Mouse (Mus musculus) kidney, postnatal 36 days (tissue): Measurements from ENCODE around the gene Stard13.
A peak's percentile ranks its signal among the peaks of the same experiment; 100 is the strongest.

ENCODE experiments used
- DNase-seq, 2 experiments: peaks; one replicate each; pipeline ENCODE4 v3.0.0; 2021 to 2022; ENCODE audit warnings: mixed read lengths in 2 of 2

The Stard13 gene

GRCm38 (mm10) chr5:151228367-151229005 is 5.2 kb downstream of the Stard13 start:
- DNase-seq, result no peak

GRCm38 (mm10) chr5:151223696-151224366 is 9.8 kb downstream of the Stard13 start:
- no peak for DNase-seq

- DNase-seq, result no peak
These were observed 10.8 kb downstream of the Stard13 start for GRCm38 (mm10) chr5:151222791-151223190.

GRCm38 (mm10) chr5:151218689-151219115 is 14.9 kb downstream of the Stard13 start:
- DNase-seq, result peak; percentile 15 to 28

GRCm38 (mm10) chr5:151213097-151213496 is 20.5 kb downstream of the Stard13 start:
- no peak for DNase-seq

- DNase-seq, result no peak
These were observed 22.8 kb downstream of the Stard13 start for GRCm38 (mm10) chr5:151210869-151211268.

DNA sequence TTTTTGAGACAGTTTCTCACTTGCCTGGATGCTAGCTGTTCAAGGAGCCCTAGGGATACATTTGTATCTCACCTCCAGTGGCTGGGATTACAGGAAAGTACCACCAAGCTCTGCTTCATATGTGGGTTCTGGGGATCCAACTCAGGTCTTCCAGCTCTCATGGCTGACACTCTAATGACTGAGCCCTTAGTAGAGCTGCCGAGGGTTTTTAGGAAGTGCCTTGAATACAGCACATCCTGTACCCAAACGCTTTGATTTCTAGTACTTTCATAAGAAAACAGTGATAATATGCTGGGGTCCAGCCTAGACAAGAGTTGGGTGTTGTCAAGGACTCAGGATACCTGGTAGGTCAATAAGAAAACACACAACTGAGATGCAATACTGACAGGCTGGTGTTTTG is 23.6 kb downstream of the Stard13 start:
- DNase-seq, result no peak

DNA sequence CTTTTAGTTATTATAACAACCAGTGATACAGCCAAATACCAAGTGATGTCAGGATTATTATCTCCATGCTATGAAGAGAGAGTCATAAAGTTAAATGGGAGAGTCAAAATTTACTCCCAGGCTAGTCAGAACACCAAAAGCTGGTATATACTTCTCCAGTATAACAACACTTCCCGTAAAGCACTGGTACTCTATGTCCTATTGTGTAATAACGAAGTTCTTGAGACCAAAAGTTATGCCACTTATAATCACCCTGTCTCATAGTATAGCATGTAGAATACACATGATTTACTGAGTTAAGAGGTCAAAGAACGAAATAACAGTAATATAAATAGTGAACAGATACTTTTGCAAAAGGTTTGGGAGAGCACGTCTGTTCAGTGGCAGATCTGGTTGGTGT is 28.6 kb downstream of the Stard13 start:
- no peak for DNase-seq

DNA sequence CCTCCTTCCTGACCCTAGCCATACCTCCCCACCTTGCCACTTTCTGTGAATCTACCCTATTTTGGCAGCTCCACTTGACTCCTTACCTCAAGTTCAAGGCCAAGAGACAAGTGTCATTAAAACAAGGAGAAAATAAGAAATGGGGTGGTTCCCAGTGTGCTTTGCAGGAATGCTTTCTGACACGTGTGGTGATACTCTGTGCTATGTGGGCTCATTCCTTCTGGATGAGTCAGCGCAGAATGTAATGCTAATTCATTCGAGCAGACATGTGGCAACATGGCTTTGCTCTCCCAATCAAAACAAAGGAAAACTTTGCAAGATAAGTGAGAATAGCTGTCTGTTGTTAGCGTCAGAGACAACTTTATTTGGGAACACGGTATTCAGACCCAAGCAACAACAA is 30.7 kb downstream of the Stard13 start:
- DNase-seq, result no peak

GRCm38 (mm10) chr5:151201220-151201619 is 32.4 kb downstream of the Stard13 start:
- DNase-seq, result no peak

GRCm38 (mm10) chr5:151199235-151199634 is 34.4 kb downstream of the Stard13 start:
- DNase-seq, result no peak

DNA sequence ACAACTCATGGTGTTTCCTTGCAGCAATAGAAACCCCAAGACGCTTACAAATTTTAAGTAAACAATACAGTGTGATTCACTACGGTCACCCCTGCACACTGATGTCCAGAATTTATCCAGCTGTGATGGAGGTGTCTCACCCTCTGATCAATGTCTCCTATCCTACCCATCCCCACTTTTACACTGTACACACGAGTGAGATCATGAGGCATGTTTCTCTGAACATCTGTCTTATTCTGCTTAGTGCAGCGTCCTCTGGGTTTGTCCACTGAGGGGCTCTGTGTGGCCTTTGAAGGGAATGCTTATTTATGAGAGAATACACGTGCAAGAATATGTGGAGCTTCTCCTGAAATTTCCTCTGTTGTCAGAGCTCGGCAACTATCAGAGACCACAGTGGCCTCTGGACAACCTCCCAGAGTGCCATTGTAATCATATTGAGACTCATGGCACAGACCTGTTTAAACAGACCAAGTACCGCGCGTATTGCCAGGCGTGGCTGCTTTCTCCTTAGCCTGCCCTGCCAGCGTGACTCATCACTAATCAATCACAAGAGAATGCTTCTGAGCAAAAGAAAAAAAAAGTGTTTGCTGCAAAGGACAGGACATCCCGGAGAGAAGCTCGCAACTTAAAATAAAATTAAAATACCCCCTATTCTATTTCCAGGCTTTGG is 36.9 kb downstream of the Stard13 start:
- DNase-seq, result no peak

GRCm38 (mm10) chr5:151193885-151194520 is 39.6 kb downstream of the Stard13 start:
- DNase-seq, result no peak

- no peak for DNase-seq
These were observed 41.4 kb downstream of the Stard13 start for GRCm38 (mm10) chr5:151192266-151192665.

GRCm38 (mm10) chr5:151190764-151191163 is 42.9 kb downstream of the Stard13 start:
- DNase-seq, result no peak

- DNase-seq, result peak; percentile 78 to 80
These were observed 43.8 kb downstream of the Stard13 start for GRCm38 (mm10) chr5:151189789-151190378.

DNA sequence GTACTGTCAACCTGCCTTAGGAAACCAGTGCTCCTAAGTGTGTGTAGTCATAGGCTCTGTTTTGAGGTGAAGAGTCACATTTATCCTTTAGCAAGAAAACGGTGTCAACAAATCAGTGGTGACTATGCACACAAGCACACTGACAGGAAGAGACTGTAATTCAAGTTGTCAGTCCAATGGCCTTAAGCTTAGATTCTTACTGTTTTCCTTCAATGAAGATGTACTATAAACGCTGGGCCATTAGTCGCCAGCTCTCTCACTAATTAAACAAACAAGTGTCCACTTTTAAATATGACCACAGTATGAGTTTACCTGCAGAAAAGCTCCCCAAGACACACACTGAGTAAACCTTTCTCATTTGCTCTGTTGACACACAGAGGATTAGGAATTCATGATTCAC is 44.3 kb downstream of the Stard13 start:
- DNase-seq, result no peak

DNA sequence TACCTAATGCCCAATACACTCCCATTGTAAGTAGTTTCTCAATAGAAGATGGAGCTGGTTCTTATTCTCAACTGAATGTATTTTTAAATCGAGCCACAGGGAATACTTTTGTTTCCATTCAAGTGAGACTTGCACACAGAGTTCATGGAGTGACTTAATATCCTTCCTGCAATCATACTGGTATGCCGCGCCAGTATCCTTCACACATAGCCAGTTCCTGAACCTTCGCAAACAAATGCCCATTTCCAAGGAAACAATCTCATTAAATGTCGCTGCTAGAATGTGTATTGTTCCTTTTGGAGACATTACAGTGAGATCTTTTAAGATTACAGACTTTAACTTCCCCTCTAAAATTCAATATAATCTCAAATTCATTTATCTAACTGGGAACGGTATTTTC is 45.0 kb downstream of the Stard13 start:
- peak in 1 of 2 experiments; percentile 29 for DNase-seq

DNA sequence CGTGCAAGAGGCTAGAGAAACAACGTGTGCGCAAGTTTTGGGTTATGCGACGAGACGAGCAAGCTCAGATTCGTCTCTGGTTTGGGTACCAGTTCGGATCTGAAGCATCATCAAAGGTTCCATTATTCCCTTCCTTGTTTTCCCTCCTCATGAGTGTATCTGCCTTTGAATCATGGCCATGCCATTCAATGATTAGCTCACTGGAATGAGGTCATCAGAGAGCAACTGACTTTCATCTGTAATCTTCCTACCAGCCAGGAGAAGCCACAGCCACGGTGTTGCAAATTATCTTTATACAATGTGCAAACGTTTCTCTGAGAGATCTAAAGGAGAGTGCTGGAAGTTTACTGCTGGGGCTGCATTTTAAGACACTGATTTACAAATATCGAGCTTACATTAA is 46.3 kb downstream of the Stard13 start:
- DNase-seq, result no peak

GRCm38 (mm10) chr5:151185286-151185856 is 48.3 kb downstream of the Stard13 start:
- no peak for DNase-seq

DNA sequence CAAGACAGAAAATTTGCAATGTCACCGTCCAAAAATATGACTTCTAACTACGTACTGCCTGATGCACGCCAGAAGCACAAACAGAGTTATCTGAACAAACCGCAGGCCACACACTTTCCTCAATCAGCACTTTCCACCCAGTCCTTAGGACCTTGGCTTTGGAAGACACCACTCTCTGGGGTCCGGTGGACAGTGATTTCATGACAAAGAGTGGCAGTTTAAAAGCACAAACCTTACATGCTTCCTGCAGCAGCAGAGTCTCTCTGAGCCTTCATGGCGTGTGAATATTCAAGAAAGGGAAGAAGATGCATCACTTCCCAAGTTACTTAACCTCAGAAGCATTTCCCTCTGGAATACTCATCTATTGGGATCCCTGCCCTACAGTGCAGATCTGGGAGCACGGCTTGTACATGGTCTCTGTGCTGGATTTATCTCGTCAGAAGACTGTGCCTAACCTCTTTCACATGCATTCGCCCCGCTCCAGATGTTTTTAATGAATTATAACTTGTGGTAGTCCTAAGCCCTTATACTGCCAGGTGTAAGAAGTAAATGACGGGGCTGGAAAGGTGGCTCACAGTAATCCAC is 49.9 kb downstream of the Stard13 start:
- no peak for DNase-seq

DNA sequence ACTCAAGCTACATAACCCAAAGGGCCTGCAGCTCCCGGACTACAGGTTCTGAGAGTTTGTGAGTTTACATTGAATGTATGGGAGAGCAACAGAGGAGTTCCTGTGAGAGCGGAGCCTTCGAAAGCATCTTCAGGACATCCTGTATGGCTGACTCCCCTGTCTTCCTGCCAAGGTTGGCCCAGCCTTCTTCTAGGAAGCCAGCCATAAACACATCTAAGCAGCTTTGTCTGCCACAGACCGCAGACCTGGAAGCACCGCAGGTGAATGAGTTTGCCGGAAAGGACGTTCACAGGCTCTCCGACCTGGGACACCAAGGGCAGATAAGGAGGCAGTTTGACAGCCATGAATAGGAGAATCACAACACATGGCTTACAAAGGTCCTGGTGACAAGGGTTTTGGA is 52.3 kb downstream of the Stard13 start:
- DNase-seq, result no peak
